Mouse (Mus musculus): ENCODE results near the gene Atp5j. TPM values are rescaled to one million over a fixed set of nuclear protein-coding genes. Genes with fewer than 3 reads are reported as not detected.

Gene Atp5j
- polyA plus RNA-seq, 1 experiment from 2014 or later = 805 TPM

- under 1% methylated on average over 52 of the region's 52 CpGs for WGBS (ENCODE audit: insufficient replicate concordance)
- Histone ChIP-seq H3K36me3 (replicated peaks; ENCODE audit: insufficient read depth, low read length) (peaks cover 34% of the 10 kb centered on the region), H3K4me1 (ENCODE audit: insufficient read depth) (peaks cover 16% of the 10 kb centered on the region), H3K9ac (replicated peaks) (peak within 1 kb of the TSS; percentile 99), H3K4me3 (ENCODE audit: low read depth, low read length) (peak within 1 kb of the TSS; percentile 98), H3K27me3 (ENCODE audit: insufficient read depth, low read length) (no peaks in the 10 kb centered on the region), H3K4me2 (ENCODE audit: low read depth, low read length) (peak within 1 kb of the TSS; percentile 82), H3K27ac (ENCODE audit: low read depth) (peak within 1 kb of the TSS; percentile 98), H3K9me3 (ENCODE audit: low read length) (no peaks in the 10 kb centered on the region)
- peak; percentile 94 for ATAC-seq
- DNase-seq = peak; percentile 94
- TF ChIP-seq EP300 (IDR thresholded peaks at IDR 0.05; ENCODE audit: low read depth) (peak; percentile 74), CTCF (IDR thresholded peaks at IDR 0.05; ENCODE audit: low read depth) (no peak)
Measured at GRCm38 (mm10) chr16:84834745-84835440, 532 bp downstream of the Atp5j start, which contains the start of gene Gabpa. TSS of gene Gabpa (plus strand) at chr16:84834925.

GRCm38 (mm10) chr16:84834344-84834743, 1.1 kb downstream of the Atp5j start:
- WGBS (ENCODE audit: insufficient replicate concordance) = under 1% methylated on average over 22 of the region's 22 CpGs

GRCm38 (mm10) chr16:84832736-84833135, 2.7 kb downstream of the Atp5j start:
- no peak overlapping the region for H3K9ac ChIP-seq (replicated peaks)
- TF ChIP-seq EP300 (IDR thresholded peaks at IDR 0.05; ENCODE audit: low read depth) (no peak), CTCF (IDR thresholded peaks at IDR 0.05; ENCODE audit: low read depth) (no peak)
- WGBS (ENCODE audit: insufficient replicate concordance) = 89% methylated on average over 5 of the region's 5 CpGs
- peaks cover 16% of the 10 kb centered on the region for H3K4me1 ChIP-seq (ENCODE audit: insufficient read depth)
- no peak for ATAC-seq
- no peak overlapping the region for H3K27ac ChIP-seq (ENCODE audit: low read depth)
- no peaks in the 10 kb centered on the region for H3K9me3 ChIP-seq (ENCODE audit: low read length)
- no peak for DNase-seq
- 0 out of 2 replicates have a peak overlapping the region, but pooled peaks have one; percentile 82 for H3K4me2 ChIP-seq (ENCODE audit: low read depth, low read length)
- H3K27me3 ChIP-seq (ENCODE audit: insufficient read depth, low read length) = no peaks in the 10 kb centered on the region
- peaks cover 42% of the 10 kb centered on the region for H3K36me3 ChIP-seq (replicated peaks; ENCODE audit: insufficient read depth, low read length)
- H3K4me3 ChIP-seq (ENCODE audit: low read depth, low read length) = no peak overlapping the region

More at GRCm38 (mm10) chr16:84834344-84834743, 1.1 kb downstream of the Atp5j start:
- peaks cover 36% of the 10 kb centered on the region for H3K36me3 ChIP-seq (replicated peaks; ENCODE audit: insufficient read depth, low read length)
- H3K4me3 ChIP-seq (ENCODE audit: low read depth, low read length) = peak overlapping the region; percentile 98
- ATAC-seq = no peak
- H3K4me1 ChIP-seq (ENCODE audit: insufficient read depth) = peaks cover 16% of the 10 kb centered on the region
- peak overlapping the region; percentile 98 for H3K27ac ChIP-seq (ENCODE audit: low read depth)
- peak overlapping the region; percentile 82 for H3K4me2 ChIP-seq (ENCODE audit: low read depth, low read length)
- TF ChIP-seq EP300 (IDR thresholded peaks at IDR 0.05; ENCODE audit: low read depth) (no peak), CTCF (IDR thresholded peaks at IDR 0.05; ENCODE audit: low read depth) (no peak)
- H3K9me3 ChIP-seq (ENCODE audit: low read length) = no peaks in the 10 kb centered on the region
- no peak for DNase-seq
- H3K9ac ChIP-seq (replicated peaks) = peak overlapping the region; percentile 99
- H3K27me3 ChIP-seq (ENCODE audit: insufficient read depth, low read length) = no peaks in the 10 kb centered on the region

GRCm38 (mm10) chr16:84831696-84832095, 3.7 kb downstream of the Atp5j start:
- H3K9ac ChIP-seq (replicated peaks) = no peak overlapping the region
- no peak overlapping the region for H3K27ac ChIP-seq (ENCODE audit: low read depth)
- H3K4me1 ChIP-seq (ENCODE audit: insufficient read depth) = peaks cover 13% of the 10 kb centered on the region
- H3K36me3 ChIP-seq (replicated peaks; ENCODE audit: insufficient read depth, low read length) = peaks cover 52% of the 10 kb centered on the region
- no peak overlapping the region for H3K4me2 ChIP-seq (ENCODE audit: low read depth, low read length)
- 88% methylated on average over 5 of the region's 5 CpGs for WGBS (ENCODE audit: insufficient replicate concordance)
- TF ChIP-seq CTCF (IDR thresholded peaks at IDR 0.05; ENCODE audit: low read depth) (no peak), EP300 (IDR thresholded peaks at IDR 0.05; ENCODE audit: low read depth) (no peak)
- ATAC-seq = no peak
- no peaks in the 10 kb centered on the region for H3K27me3 ChIP-seq (ENCODE audit: insufficient read depth, low read length)
- no peaks in the 10 kb centered on the region for H3K9me3 ChIP-seq (ENCODE audit: low read length)
- H3K4me3 ChIP-seq (ENCODE audit: low read depth, low read length) = no peak overlapping the region
- DNase-seq = no peak

GRCm38 (mm10) chr16:84825009-84825408, 10.4 kb downstream of the Atp5j start:
- WGBS (ENCODE audit: insufficient replicate concordance) = 60% methylated on average over 6 of the region's 6 CpGs
- peaks cover 57% of the 10 kb centered on the region for H3K36me3 ChIP-seq (replicated peaks; ENCODE audit: insufficient read depth, low read length)
- H3K27me3 ChIP-seq (ENCODE audit: insufficient read depth, low read length) = no peaks in the 10 kb centered on the region
- H3K4me1 ChIP-seq (ENCODE audit: insufficient read depth) = peaks cover 18% of the 10 kb centered on the region
- no peak for TF ChIP-seq CTCF (IDR thresholded peaks at IDR 0.05; ENCODE audit: low read depth)
- no peak overlapping the region for H3K4me3 ChIP-seq (ENCODE audit: low read depth, low read length)
- no peaks in the 10 kb centered on the region for H3K9me3 ChIP-seq (ENCODE audit: low read length)
- DNase-seq (peak; percentile 26), ATAC-seq (peak; percentile 63)
- H3K4me2 ChIP-seq (ENCODE audit: low read depth, low read length) = no peak overlapping the region
- H3K27ac ChIP-seq (ENCODE audit: low read depth) = peak overlapping the region; percentile 22; the same call in 1 of the 2 replicates
- H3K9ac ChIP-seq (replicated peaks) = peak overlapping the region; percentile 16; the same call in 1 of the 2 replicates

GRCm38 (mm10) chr16:84817423-84817822, 18.0 kb downstream of the Atp5j start:
- no peak for TF ChIP-seq EP300 (IDR thresholded peaks at IDR 0.05; ENCODE audit: low read depth)
- peak; percentile 74 for TF ChIP-seq CTCF (IDR thresholded peaks at IDR 0.05; ENCODE audit: low read depth)
- no peak overlapping the region for H3K9ac ChIP-seq (replicated peaks)
- ATAC-seq = 0 out of 2 replicates have a peak, but pooled peaks have one; percentile 27
- no peak for DNase-seq
- H3K4me1 ChIP-seq (ENCODE audit: insufficient read depth) = no peaks in the 10 kb centered on the region
- H3K36me3 ChIP-seq (replicated peaks; ENCODE audit: insufficient read depth, low read length) = 0 out of 2 replicates have a peak, but pooled peaks cover 4% of the 10 kb centered on the region
- H3K27me3 ChIP-seq (ENCODE audit: insufficient read depth, low read length) = no peaks in the 10 kb centered on the region
- no peak overlapping the region for H3K4me2 ChIP-seq (ENCODE audit: low read depth, low read length)
- no peak overlapping the region for H3K4me3 ChIP-seq (ENCODE audit: low read depth, low read length)
- WGBS (ENCODE audit: insufficient replicate concordance) = 29% methylated on average over 7 of the region's 7 CpGs
- H3K9me3 ChIP-seq (ENCODE audit: low read length) = no peaks in the 10 kb centered on the region
- H3K27ac ChIP-seq (ENCODE audit: low read depth) = no peak overlapping the region
